Mouse (Mus musculus): ENCODE measurements around the gene Olfr1499. TPM values are rescaled to one million over a fixed set of nuclear protein-coding genes. Genes with fewer than 3 reads are reported as not detected.

The Olfr1499 gene
- polyA plus RNA-seq, 1 experiment = not detected

GRCm38 (mm10) chr19:13764306-13764705 is 54.9 kb downstream of the Olfr1499 start, which contains the start of gene Olfr1495:
Olfr1495 (plus strand) TSS chr19:13764606.
- Histone ChIP-seq H3K4me1 (ENCODE audit: control insufficient read depth, insufficient read depth, low read length) (no peaks in the 10 kb centered on the region), H3K27me3 (ENCODE audit: control insufficient read depth, insufficient read depth, low read length, poor library complexity, severe bottlenecking) (no peaks in the 10 kb centered on the region), H3K9ac (ENCODE audit: low read depth, poor library complexity, severe bottlenecking) (no peak within 1 kb of the TSS), H3K36me3 (ENCODE audit: control insufficient read depth, insufficient read depth, low read length, poor library complexity, severe bottlenecking) (no peaks in the 10 kb centered on the region), H3K27ac (ENCODE audit: insufficient read depth, low read length) (no peak within 1 kb of the TSS), H3K4me3 (ENCODE audit: low read depth, low read length) (no peak within 1 kb of the TSS), H3K9me3 (replicated peaks; ENCODE audit: control insufficient read depth, insufficient read depth, low read length, poor library complexity, severe bottlenecking) (no peaks in the 10 kb centered on the region)
- TF ChIP-seq POLR2A (IDR thresholded peaks at IDR 0.05; ENCODE audit: insufficient read depth, low read length) = no peak
- no peak for TF ChIP-seq CTCF (IDR thresholded peaks at IDR 0.05; ENCODE audit: low read depth, low read length)

Other genes starting within 250 kb of the Olfr1499 start
- gene Olfr1484, start 235.9 kb downstream of the Olfr1499 start, polyA plus RNA-seq (2011; ENCODE audit: insufficient read depth, insufficient read length, low read depth, missing spikeins) = not detected in 2 replicates
- gene Olfr1487, start 202.1 kb downstream of the Olfr1499 start, polyA plus RNA-seq (2011; ENCODE audit: insufficient read depth, insufficient read length, low read depth, missing spikeins) = not detected in 2 replicates
- gene Olfr1489, start 187.8 kb downstream of the Olfr1499 start, polyA plus RNA-seq (2011; ENCODE audit: insufficient read depth, insufficient read length, low read depth, missing spikeins) = 0.13 TPM in 1 of 2 replicates, not detected in the other
- not detected in 2 replicates for gene Olfr1490, start 168.4 kb downstream of the Olfr1499 start, polyA plus RNA-seq (2011; ENCODE audit: insufficient read depth, insufficient read length, low read depth, missing spikeins)
- gene Olfr1491, start 122.2 kb downstream of the Olfr1499 start, polyA plus RNA-seq (2011; ENCODE audit: insufficient read depth, insufficient read length, low read depth, missing spikeins) = not detected in 2 replicates
- gene Olfr1493-ps1, start 96.2 kb downstream of the Olfr1499 start, polyA plus RNA-seq (2011; ENCODE audit: insufficient read depth, insufficient read length, low read depth, missing spikeins) = not detected in 2 replicates
- not detected in 2 replicates for gene Olfr1494, start 79.7 kb downstream of the Olfr1499 start, polyA plus RNA-seq (2011; ENCODE audit: insufficient read depth, insufficient read length, low read depth, missing spikeins)
- gene Olfr1495, start 54.8 kb downstream of the Olfr1499 start, polyA plus RNA-seq (2011; ENCODE audit: insufficient read depth, insufficient read length, low read depth, missing spikeins) = not detected in 2 replicates
- not detected in 2 replicates for gene Olfr1496, start 41.6 kb downstream of the Olfr1499 start, polyA plus RNA-seq (2011; ENCODE audit: insufficient read depth, insufficient read length, low read depth, missing spikeins)
- not detected in 2 replicates for gene Olfr1497, start 21.2 kb downstream of the Olfr1499 start, polyA plus RNA-seq (2011; ENCODE audit: insufficient read depth, insufficient read length, low read depth, missing spikeins)
- not detected in 2 replicates for gene Olfr1500, start 11.0 kb upstream of the Olfr1499 start, polyA plus RNA-seq (2011; ENCODE audit: insufficient read depth, insufficient read length, low read depth, missing spikeins)
- gene Olfr1501, start 31.2 kb upstream of the Olfr1499 start, polyA plus RNA-seq (2011; ENCODE audit: insufficient read depth, insufficient read length, low read depth, missing spikeins) = not detected in 2 replicates
- not detected in 2 replicates for gene Olfr1502, start 42.3 kb upstream of the Olfr1499 start, polyA plus RNA-seq (2011; ENCODE audit: insufficient read depth, insufficient read length, low read depth, missing spikeins)
- gene Olfr1504, start 78.5 kb upstream of the Olfr1499 start, polyA plus RNA-seq (2011; ENCODE audit: insufficient read depth, insufficient read length, low read depth, missing spikeins) = not detected in 2 replicates
- gene Olfr1505, start 94.1 kb upstream of the Olfr1499 start, polyA plus RNA-seq (2011; ENCODE audit: insufficient read depth, insufficient read length, low read depth, missing spikeins) = 0.18 TPM in 1 of 2 replicates, not detected in the other